Mouse (Mus musculus) monocyte, adult 59 days (primary cell): ENCODE data around the gene Adamtsl5. TPM values are rescaled to one million over a fixed set of nuclear protein-coding genes. Genes with fewer than 3 reads are reported as not detected.

Source experiments
- total RNA-seq, 2 experiments: library from RNA; stranded (reverse); gene quantifications; one replicate each; pipeline ENCODE4 v1.2.4; 2023

Gene Adamtsl5
- total RNA-seq, result under 1 TPM; 0.63 to 0.64 TPM

GRCm38 (mm10) chr10:80348244-80348781 is at the start of gene Adamtsl5:
TSS of gene Adamtsl5 (minus strand) at chr10:80348412.

GRCm38 (mm10) chr10:80387522-80387959 is 39.3 kb upstream of the Adamtsl5 start, which contains the start of gene Mex3d:
TSS of gene Mex3d (minus strand) at chr10:80387659.

GRCm38 (mm10) chr10:80356001-80356682 is 7.9 kb upstream of the Adamtsl5 start, which contains the start of gene Plk5:
TSS of gene Plk5 (plus strand) at chr10:80356459.

GRCm38 (mm10) chr10:80329273-80330081 is 18.7 kb downstream of the Adamtsl5 start, which contains the start of the genes Pcsk4 and Reep6:
TSS of gene Pcsk4 (minus strand) at chr10:80329498.
TSS of gene Reep6 (plus strand) at chr10:80329953.

GRCm38 (mm10) chr10:80320340-80320760 is 27.9 kb downstream of the Adamtsl5 start, which contains the start of gene 2310011J03Rik:
TSS of gene 2310011J03Rik (minus strand) at chr10:80320537.

GRCm38 (mm10) chr10:80295618-80296425 is 52.4 kb downstream of the Adamtsl5 start, which contains the start of gene Apc2:
TSS of gene Apc2 (plus strand) at chr10:80295977.

GRCm38 (mm10) chr10:80292251-80293146 is 55.7 kb downstream of the Adamtsl5 start, which contains the start of gene Rps15:
TSS of gene Rps15 (plus strand) at chr10:80292453.

Other genes starting within 250 kb of the Adamtsl5 start
- 100 to 1,000 TPM; 221 to 224 TPM for gene Sbno2, start 242.8 kb downstream of the Adamtsl5 start, total RNA-seq
- gene Stk11, start 232.6 kb downstream of the Adamtsl5 start, total RNA-seq, result 100 to 1,000 TPM; 122 to 129 TPM
- gene Atp5d, start 209.8 kb downstream of the Adamtsl5 start, total RNA-seq, result 100 to 1,000 TPM; 165 to 182 TPM
- gene Cbarp, start 207.6 kb downstream of the Adamtsl5 start, total RNA-seq, result 1 to 10 TPM; 3.7 to 4.5 TPM
- gene Midn, start 200.1 kb downstream of the Adamtsl5 start, total RNA-seq, result 100 to 1,000 TPM; 150 to 162 TPM
- gene Cirbp, start 182.4 kb downstream of the Adamtsl5 start, total RNA-seq, result 10 to 100 TPM; 46.0 to 76.6 TPM
- gene 1600002K03Rik, start 175.5 kb downstream of the Adamtsl5 start, total RNA-seq, result 10 to 100 TPM; 11.8 to 19.2 TPM
- gene Efna2, start 168.9 kb downstream of the Adamtsl5 start, total RNA-seq, result under 1 TPM; 0.24 to 0.49 TPM
- gene Mum1, start 122.0 kb downstream of the Adamtsl5 start, total RNA-seq, result 10 to 100 TPM; 36.1 to 46.4 TPM
- gene Ndufs7, start 99.3 kb downstream of the Adamtsl5 start, total RNA-seq, result 10 to 100 TPM; 70.2 to 74.7 TPM
- 10 to 100 TPM; 12.4 to 13.8 TPM for gene Gamt, start 87.4 kb downstream of the Adamtsl5 start, total RNA-seq
- 10 to 100 TPM; 83.2 to 97.3 TPM for gene Dazap1, start 86.9 kb downstream of the Adamtsl5 start, total RNA-seq
- gene Rps15, start 56.0 kb downstream of the Adamtsl5 start, total RNA-seq, result 1,000 to 10,000 TPM; 1,532 to 1,602 TPM
- under 1 TPM in 1 of 2 experiments, not detected in 1; 0.06 TPM for gene Apc2, start 52.4 kb downstream of the Adamtsl5 start, total RNA-seq
- 10 to 100 TPM; 26.6 to 30.0 TPM for gene 2310011J03Rik, start 27.9 kb downstream of the Adamtsl5 start, total RNA-seq
- gene Pcsk4, start 18.9 kb downstream of the Adamtsl5 start, total RNA-seq, result not detected
- not detected for gene Reep6, start 18.5 kb downstream of the Adamtsl5 start, total RNA-seq
- gene Plk5, start 8.0 kb upstream of the Adamtsl5 start, total RNA-seq, result not detected
- 1 to 10 TPM; 9.4 to 9.6 TPM for gene Mex3d, start 39.2 kb upstream of the Adamtsl5 start, total RNA-seq
- 10 to 100 TPM; 51.5 to 54.6 TPM for gene Mbd3, start 51.1 kb upstream of the Adamtsl5 start, total RNA-seq
- gene Uqcr11, start 58.4 kb upstream of the Adamtsl5 start, total RNA-seq, result 10 to 100 TPM; 87.0 to 91.8 TPM
- 10 to 100 TPM; 45.8 to 51.3 TPM for gene Tcf3, start 85.2 kb upstream of the Adamtsl5 start, total RNA-seq
- not detected for gene Onecut3, start 146.4 kb upstream of the Adamtsl5 start, total RNA-seq
- not detected for gene Atp8b3, start 190.7 kb upstream of the Adamtsl5 start, total RNA-seq
- 100 to 1,000 TPM in 1 of 2 experiments, 10 to 100 TPM in 1; 98.6 to 111 TPM for gene Rexo1, start 213.1 kb upstream of the Adamtsl5 start, total RNA-seq
- gene Klf16, start 228.9 kb upstream of the Adamtsl5 start, total RNA-seq, result 10 to 100 TPM; 16.0 to 17.2 TPM
- 10 to 100 TPM; 52.1 to 54.2 TPM for gene Abhd17a, start 241.9 kb upstream of the Adamtsl5 start, total RNA-seq